Mouse (Mus musculus) skeletal muscle tissue, adult 2 months (tissue): ENCODE results near the gene Lysmd3.
A peak's percentile ranks its signal among the peaks of the same experiment; 100 is the strongest.

ENCODE experiments used
- DNase-seq: peaks from one replicate; pipeline ENCODE4 v3.0.0-alpha.2; 2012; ENCODE audit warnings: low read depth, low spot score

Lysmd3 gene

GRCm38 (mm10) chr13:81667713-81668112, 10.2 kb downstream of the Lysmd3 start:
- no peak for DNase-seq

GRCm38 (mm10) chr13:81675333-81675732, 17.9 kb downstream of the Lysmd3 start:
- no peak for DNase-seq

- DNase-seq = no peak
These were observed 25.6 kb downstream of the Lysmd3 start for GRCm38 (mm10) chr13:81683107-81683506.

GRCm38 (mm10) chr13:81684258-81684657, 26.8 kb downstream of the Lysmd3 start:
- DNase-seq = no peak

- no peak for DNase-seq
These were observed 27.4 kb downstream of the Lysmd3 start for GRCm38 (mm10) chr13:81684884-81685283.

- no peak for DNase-seq
These were observed 32.1 kb downstream of the Lysmd3 start for GRCm38 (mm10) chr13:81689587-81689986.

GRCm38 (mm10) chr13:81690477-81690876, 33.0 kb downstream of the Lysmd3 start:
- no peak for DNase-seq

GRCm38 (mm10) chr13:81691606-81692005, 34.1 kb downstream of the Lysmd3 start:
- peak; percentile 3 for DNase-seq

- DNase-seq = no peak
These were observed 37.0 kb downstream of the Lysmd3 start for GRCm38 (mm10) chr13:81694446-81694845.

GRCm38 (mm10) chr13:81703148-81703547, 45.7 kb downstream of the Lysmd3 start:
- DNase-seq = no peak

- DNase-seq = no peak
These were observed 46.2 kb downstream of the Lysmd3 start for GRCm38 (mm10) chr13:81703621-81704020.

GRCm38 (mm10) chr13:81706311-81706710, 48.8 kb downstream of the Lysmd3 start:
- DNase-seq = no peak

- no peak for DNase-seq
These were observed 52.3 kb downstream of the Lysmd3 start for GRCm38 (mm10) chr13:81709805-81710204.

- no peak for DNase-seq
These were observed 52.8 kb downstream of the Lysmd3 start for GRCm38 (mm10) chr13:81710266-81710665.

- peak; percentile 74 for DNase-seq
These were observed 53.5 kb downstream of the Lysmd3 start, which contains the start of the genes Polr3g and Mblac2 for GRCm38 (mm10) chr13:81710775-81711545. TSS of gene Polr3g (minus strand) at chr13:81711013. TSS of gene Mblac2 (plus strand) at chr13:81711341.

- DNase-seq = peak; percentile 6
These were observed 54.3 kb downstream of the Lysmd3 start for GRCm38 (mm10) chr13:81711546-81712371.

- DNase-seq = no peak
These were observed 56.4 kb downstream of the Lysmd3 start for GRCm38 (mm10) chr13:81713896-81714295.
